Mouse (Mus musculus): ENCODE data around the gene Slc22a15. TPM values are rescaled to one million over a fixed set of nuclear protein-coding genes. Genes with fewer than 3 reads are reported as not detected.
A peak's percentile ranks its signal among the peaks of the same experiment; 100 is the strongest.

Gene Slc22a15
- polyA plus RNA-seq (2014; fragmentation: Nextera tagmentation; extraction: Ambion mirVana), result 4.6 and 5.0 TPM in 2 replicates

GRCm38 (mm10) chr3:101923843-101924740 is at the start of gene Slc22a15:
Gene Slc22a15 (minus strand): TSS chr3:101924453.
- H3K4me2 ChIP-seq, result peak within 1 kb of the TSS; percentile 84
- H3K9ac ChIP-seq (ENCODE audit: low read length), result peak within 1 kb of the TSS; percentile 91
- H3K4me1 ChIP-seq (ENCODE audit: control insufficient read depth, insufficient read depth, low read length), result peaks cover 4% of the 10 kb centered on the region; the same call in 1 of the 2 replicates
- no peaks in the 10 kb centered on the region for H3K9me3 ChIP-seq (ENCODE audit: control insufficient read depth, low read length)
- H3K36me3 ChIP-seq (ENCODE audit: control insufficient read depth, insufficient read depth, low read length), result no peaks in the 10 kb centered on the region
- DNase-seq (ENCODE audit: low spot score, missing footprints), result peak; percentile 96
- H3K27me3 ChIP-seq (ENCODE audit: control insufficient read depth, insufficient read depth, low read length), result no peaks in the 10 kb centered on the region; the same call in 1 of the 2 replicates
- H3K4me3 ChIP-seq (ENCODE audit: low read depth, low read length), result peak within 1 kb of the TSS; percentile 79
- WGBS, result under 1% methylated on average over 82 of the region's 92 CpGs
- peak within 1 kb of the TSS; percentile 77 for H3K27ac ChIP-seq (ENCODE audit: low read depth, low read length)
- peak; percentile 84 for ATAC-seq (ENCODE audit: low FRiP score)

GRCm38 (mm10) chr3:101966825-101967558 is 42.7 kb upstream of the Slc22a15 start:
- Histone ChIP-seq H3K4me2 (no peak overlapping the region), H3K9me3 (ENCODE audit: control insufficient read depth, low read length) (no peaks in the 10 kb centered on the region), H3K9ac (ENCODE audit: low read length) (no peak overlapping the region), H3K4me3 (ENCODE audit: low read depth, low read length) (no peak overlapping the region), H3K27ac (ENCODE audit: low read depth, low read length) (peak overlapping the region; percentile 27), H3K36me3 (ENCODE audit: control insufficient read depth, insufficient read depth, low read length) (no peaks in the 10 kb centered on the region), H3K27me3 (ENCODE audit: control insufficient read depth, insufficient read depth, low read length) (no peaks in the 10 kb centered on the region; the same call in 1 of the 2 replicates), H3K4me1 (ENCODE audit: control insufficient read depth, insufficient read depth, low read length) (peaks cover 13% of the 10 kb centered on the region)
- WGBS, result 42% methylated on average over 3 of the region's 3 CpGs
- DNase-seq (ENCODE audit: low spot score, missing footprints) (no peak), ATAC-seq (ENCODE audit: low FRiP score) (peak; percentile 82)

GRCm38 (mm10) chr3:101964352-101964751 is 40.1 kb upstream of the Slc22a15 start:
- 63% methylated on average over 7 of the region's 7 CpGs for WGBS
- Histone ChIP-seq H3K27me3 (ENCODE audit: control insufficient read depth, insufficient read depth, low read length) (no peaks in the 10 kb centered on the region; the same call in 1 of the 2 replicates), H3K9me3 (ENCODE audit: control insufficient read depth, low read length) (no peaks in the 10 kb centered on the region), H3K4me2 (no peak overlapping the region), H3K4me3 (ENCODE audit: low read depth, low read length) (no peak overlapping the region), H3K9ac (ENCODE audit: low read length) (no peak overlapping the region), H3K36me3 (ENCODE audit: control insufficient read depth, insufficient read depth, low read length) (no peaks in the 10 kb centered on the region), H3K27ac (ENCODE audit: low read depth, low read length) (no peak overlapping the region), H3K4me1 (ENCODE audit: control insufficient read depth, insufficient read depth, low read length) (peaks cover 13% of the 10 kb centered on the region)
- ATAC-seq (ENCODE audit: low FRiP score) (no peak), DNase-seq (ENCODE audit: low spot score, missing footprints) (no peak)

- Histone ChIP-seq H3K4me3 (ENCODE audit: low read depth, low read length) (no peak overlapping the region), H3K9me3 (ENCODE audit: control insufficient read depth, low read length) (no peaks in the 10 kb centered on the region), H3K9ac (ENCODE audit: low read length) (no peak overlapping the region), H3K4me1 (ENCODE audit: control insufficient read depth, insufficient read depth, low read length) (peaks cover 13% of the 10 kb centered on the region), H3K36me3 (ENCODE audit: control insufficient read depth, insufficient read depth, low read length) (no peaks in the 10 kb centered on the region), H3K4me2 (no peak overlapping the region), H3K27ac (ENCODE audit: low read depth, low read length) (no peak overlapping the region), H3K27me3 (ENCODE audit: control insufficient read depth, insufficient read depth, low read length) (no peaks in the 10 kb centered on the region; the same call in 1 of the 2 replicates)
- ATAC-seq (ENCODE audit: low FRiP score) (peak; percentile 57; the same call in 1 of the 2 replicates), DNase-seq (ENCODE audit: low spot score, missing footprints) (no peak)
- WGBS, result 8% methylated on average over 9 of the region's 9 CpGs
Measured at GRCm38 (mm10) chr3:101963501-101963900, 39.2 kb upstream of the Slc22a15 start.

GRCm38 (mm10) chr3:101961146-101961835 is 37.0 kb upstream of the Slc22a15 start:
- H3K4me3 ChIP-seq (ENCODE audit: low read depth, low read length), result no peak overlapping the region
- H3K36me3 ChIP-seq (ENCODE audit: control insufficient read depth, insufficient read depth, low read length), result no peaks in the 10 kb centered on the region
- H3K9ac ChIP-seq (ENCODE audit: low read length), result no peak overlapping the region
- no peaks in the 10 kb centered on the region; the same call in 1 of the 2 replicates for H3K27me3 ChIP-seq (ENCODE audit: control insufficient read depth, insufficient read depth, low read length)
- 89% methylated on average over 15 of the region's 15 CpGs for WGBS
- ATAC-seq (ENCODE audit: low FRiP score) (no peak), DNase-seq (ENCODE audit: low spot score, missing footprints) (no peak)
- no peak overlapping the region for H3K4me2 ChIP-seq
- peaks cover 13% of the 10 kb centered on the region for H3K4me1 ChIP-seq (ENCODE audit: control insufficient read depth, insufficient read depth, low read length)
- no peak overlapping the region for H3K27ac ChIP-seq (ENCODE audit: low read depth, low read length)
- no peaks in the 10 kb centered on the region for H3K9me3 ChIP-seq (ENCODE audit: control insufficient read depth, low read length)

GRCm38 (mm10) chr3:101958047-101958446 is 33.8 kb upstream of the Slc22a15 start:
- H3K4me3 ChIP-seq (ENCODE audit: low read depth, low read length), result no peak overlapping the region
- H3K36me3 ChIP-seq (ENCODE audit: control insufficient read depth, insufficient read depth, low read length), result no peaks in the 10 kb centered on the region
- DNase-seq (ENCODE audit: low spot score, missing footprints) (no peak), ATAC-seq (ENCODE audit: low FRiP score) (no peak)
- WGBS, result 90% methylated on average over 3 of the region's 3 CpGs
- H3K9me3 ChIP-seq (ENCODE audit: control insufficient read depth, low read length), result no peaks in the 10 kb centered on the region
- no peak overlapping the region for H3K4me2 ChIP-seq
- H3K4me1 ChIP-seq (ENCODE audit: control insufficient read depth, insufficient read depth, low read length), result peaks cover under 1% of the 10 kb centered on the region
- H3K9ac ChIP-seq (ENCODE audit: low read length), result no peak overlapping the region
- no peaks in the 10 kb centered on the region for H3K27me3 ChIP-seq (ENCODE audit: control insufficient read depth, insufficient read depth, low read length)
- no peak overlapping the region for H3K27ac ChIP-seq (ENCODE audit: low read depth, low read length)

GRCm38 (mm10) chr3:101953506-101953905 is 29.3 kb upstream of the Slc22a15 start:
- Histone ChIP-seq H3K9me3 (ENCODE audit: control insufficient read depth, low read length) (no peaks in the 10 kb centered on the region), H3K9ac (ENCODE audit: low read length) (no peak overlapping the region), H3K36me3 (ENCODE audit: control insufficient read depth, insufficient read depth, low read length) (no peaks in the 10 kb centered on the region), H3K4me3 (ENCODE audit: low read depth, low read length) (no peak overlapping the region), H3K27ac (ENCODE audit: low read depth, low read length) (no peak overlapping the region), H3K4me1 (ENCODE audit: control insufficient read depth, insufficient read depth, low read length) (no peaks in the 10 kb centered on the region), H3K27me3 (ENCODE audit: control insufficient read depth, insufficient read depth, low read length) (no peaks in the 10 kb centered on the region), H3K4me2 (no peak overlapping the region)
- WGBS, result 83% methylated on average over 7 of the region's 7 CpGs
- no peak for DNase-seq (ENCODE audit: low spot score, missing footprints)
- ATAC-seq (ENCODE audit: low FRiP score), result no peak

- Histone ChIP-seq H3K9me3 (ENCODE audit: control insufficient read depth, low read length) (no peaks in the 10 kb centered on the region), H3K27me3 (ENCODE audit: control insufficient read depth, insufficient read depth, low read length) (no peaks in the 10 kb centered on the region), H3K27ac (ENCODE audit: low read depth, low read length) (no peak overlapping the region), H3K9ac (ENCODE audit: low read length) (no peak overlapping the region), H3K4me2 (no peak overlapping the region), H3K4me3 (ENCODE audit: low read depth, low read length) (no peak overlapping the region), H3K36me3 (ENCODE audit: control insufficient read depth, insufficient read depth, low read length) (no peaks in the 10 kb centered on the region), H3K4me1 (ENCODE audit: control insufficient read depth, insufficient read depth, low read length) (no peaks in the 10 kb centered on the region)
- ATAC-seq (ENCODE audit: low FRiP score) (no peak), DNase-seq (ENCODE audit: low spot score, missing footprints) (no peak)
- WGBS, result 75% methylated on average over 2 of the region's 2 CpGs
Measured at GRCm38 (mm10) chr3:101952577-101952976, 28.3 kb upstream of the Slc22a15 start.

Data from midbrain, embryonic 11.5 days (tissue).